Mouse (Mus musculus): ENCODE results near the gene Gm42906. TPM values are rescaled to one million over a fixed set of nuclear protein-coding genes. Genes with fewer than 3 reads are reported as not detected.

The Gm42906 gene
- total and polyA plus RNA-seq, 3 experiments: not detected

- dilution Hi-C loops (cut with MboI; ENCODE audit: extremely low pct_ligation_motif_present, extremely low pct_unique_long_range_greater_than_20kb, low sequenced_read_pairs): no loop called here
- no peak for TF ChIP-seq ETS1 (conservative IDR thresholded peaks at IDR 0.05; ENCODE audit: low read depth, low read length)
- no peak for TF ChIP-seq USF1 (IDR thresholded peaks at IDR 0.05; ENCODE audit: low read depth, low read length)
- TF ChIP-seq MAZ (IDR thresholded peaks at IDR 0.05; ENCODE audit: low read depth, low read length): no peak
- TF ChIP-seq HCFC1 (IDR thresholded peaks at IDR 0.05; ENCODE audit: low read depth, low read length): no peak
- no peak for TF ChIP-seq ZNF384 (IDR thresholded peaks at IDR 0.05; ENCODE audit: low read depth, low read length)
- no peak for TF ChIP-seq SMC3 (IDR thresholded peaks at IDR 0.05; ENCODE audit: low read depth, low read length)
- no peak for TF ChIP-seq CTCF (conservative IDR thresholded peaks at IDR 0.05 in 1 of 2, IDR thresholded peaks at IDR 0.05 in 1 of 2; ENCODE audit: low read depth in 2 of 2, low read length in 2 of 2)
- TF ChIP-seq RCOR1 (conservative IDR thresholded peaks at IDR 0.05; ENCODE audit: low read depth, low read length): no peak
- TF ChIP-seq JUND (conservative IDR thresholded peaks at IDR 0.05; ENCODE audit: low read depth, low read length): no peak
- H3K36me3 ChIP-seq (replicated peaks in 1 of 2; ENCODE audit: control insufficient read depth in 1 of 2, insufficient read depth in 1 of 2, low read length in 1 of 2): peaks cover 88 to 100% of the 10 kb centered on the region in 2 experiments
These were observed 370.2 kb downstream of the Gm42906 start for GRCm38 (mm10) chr5:151057716-151058115.

GRCm38 (mm10) chr5:151056920-151057294, 371.1 kb downstream of the Gm42906 start:
- Histone ChIP-seq H3K27ac (ENCODE audit: insufficient read depth, low read depth) (no peak overlapping the region), H3K4me3 (replicated peaks in 1 of 3; ENCODE audit: low read depth in 2 of 3, low read length in 2 of 3, poor library complexity in 1 of 3) (no peak overlapping the region), H3K9ac (ENCODE audit: insufficient read depth, low read depth) (no peak overlapping the region), H3K27me3 (replicated peaks) (no peaks in the 10 kb centered on the region), H3K4me1 (ENCODE audit: control insufficient read depth in 1 of 2, insufficient read depth in 2 of 2) (no peaks in the 10 kb centered on the region), H3K9me3 (replicated peaks; ENCODE audit: low read length) (peaks cover 10% of the 10 kb centered on the region), H3K79me2 (replicated peaks; ENCODE audit: control insufficient read depth, extremely low read depth, insufficient read depth, poor library complexity, severe bottlenecking) (0 out of 2 replicates have a peak, but pooled peaks cover 2% of the 10 kb centered on the region), H3K4me2 (ENCODE audit: insufficient read depth, low read depth, poor library complexity, severe bottlenecking) (no peak overlapping the region), H3K36me3 (replicated peaks in 1 of 2; ENCODE audit: control insufficient read depth in 1 of 2, insufficient read depth in 1 of 2, low read length in 1 of 2) (peaks cover 86 to 100% of the 10 kb centered on the region in 2 experiments)
- dilution Hi-C loops (cut with MboI; ENCODE audit: extremely low pct_ligation_motif_present, extremely low pct_unique_long_range_greater_than_20kb, low sequenced_read_pairs) (no loop called here), in situ Hi-C loops (cut with MboI; ENCODE audit: low pct_ligation_motif_present, low pct_unique_long_range_greater_than_20kb, low sequenced_read_pairs) (no loop called here)
- DNase-seq (ENCODE audit: extremely low read depth): no peak
- no peak for TF ChIP-seq IRF4 (IDR thresholded peaks at IDR 0.05; ENCODE audit: low read depth, low read length)
- no peak for TF ChIP-seq TCF12 (IDR thresholded peaks at IDR 0.05; ENCODE audit: low read depth, low read length)
- no peak for TF ChIP-seq ETS1 (conservative IDR thresholded peaks at IDR 0.05; ENCODE audit: low read depth, low read length)
- no peak for TF ChIP-seq JUN (IDR thresholded peaks at IDR 0.05; ENCODE audit: insufficient read depth, low read depth, low read length)
- TF ChIP-seq TBP (conservative IDR thresholded peaks at IDR 0.05; ENCODE audit: low read depth, low read length): no peak
- no peak for TF ChIP-seq MAX (IDR thresholded peaks at IDR 0.05; ENCODE audit: low read length)
- TF ChIP-seq ZNF384 (IDR thresholded peaks at IDR 0.05; ENCODE audit: low read depth, low read length): no peak
- no peak for TF ChIP-seq CTCF (conservative IDR thresholded peaks at IDR 0.05 in 1 of 2, IDR thresholded peaks at IDR 0.05 in 1 of 2; ENCODE audit: low read depth in 2 of 2, low read length in 2 of 2)
- TF ChIP-seq ELF1 (IDR thresholded peaks at IDR 0.05; ENCODE audit: low read depth, low read length): no peak
- TF ChIP-seq CHD1 (IDR thresholded peaks at IDR 0.05; ENCODE audit: low read depth, low read length): no peak
- TF ChIP-seq MYC (IDR thresholded peaks at IDR 0.05; ENCODE audit: low read depth, low read length): no peak
- TF ChIP-seq CHD2 (IDR thresholded peaks at IDR 0.05; ENCODE audit: low read length): no peak
- TF ChIP-seq GABPA (IDR thresholded peaks at IDR 0.05; ENCODE audit: insufficient replicate concordance, low read depth, low read length): no peak
- TF ChIP-seq NELFE (IDR thresholded peaks at IDR 0.05; ENCODE audit: low read depth, low read length): no peak
- no peak for TF ChIP-seq JUND (conservative IDR thresholded peaks at IDR 0.05; ENCODE audit: low read depth, low read length)

More at GRCm38 (mm10) chr5:151057716-151058115, 370.2 kb downstream of the Gm42906 start:
- no peaks in the 10 kb centered on the region for H3K27me3 ChIP-seq (replicated peaks)
- in situ Hi-C loops (cut with MboI; ENCODE audit: low pct_ligation_motif_present, low pct_unique_long_range_greater_than_20kb, low sequenced_read_pairs): no loop called here
- peaks cover 15% of the 10 kb centered on the region for H3K9me3 ChIP-seq (replicated peaks; ENCODE audit: low read length)
- DNase-seq (ENCODE audit: extremely low read depth): no peak
- H3K9ac ChIP-seq (ENCODE audit: insufficient read depth, low read depth): no peak overlapping the region
- no peak overlapping the region for H3K4me2 ChIP-seq (ENCODE audit: insufficient read depth, low read depth, poor library complexity, severe bottlenecking)
- H3K27ac ChIP-seq (ENCODE audit: insufficient read depth, low read depth): no peak overlapping the region
- 0 out of 2 replicates have a peak, but pooled peaks cover 2% of the 10 kb centered on the region for H3K79me2 ChIP-seq (replicated peaks; ENCODE audit: control insufficient read depth, extremely low read depth, insufficient read depth, poor library complexity, severe bottlenecking)
- no peak overlapping the region for H3K4me3 ChIP-seq (replicated peaks in 1 of 3; ENCODE audit: low read depth in 2 of 3, low read length in 2 of 3, poor library complexity in 1 of 3)
- H3K4me1 ChIP-seq (ENCODE audit: control insufficient read depth in 1 of 2, insufficient read depth in 2 of 2): no peaks in the 10 kb centered on the region
